In the genomic region with DNA sequence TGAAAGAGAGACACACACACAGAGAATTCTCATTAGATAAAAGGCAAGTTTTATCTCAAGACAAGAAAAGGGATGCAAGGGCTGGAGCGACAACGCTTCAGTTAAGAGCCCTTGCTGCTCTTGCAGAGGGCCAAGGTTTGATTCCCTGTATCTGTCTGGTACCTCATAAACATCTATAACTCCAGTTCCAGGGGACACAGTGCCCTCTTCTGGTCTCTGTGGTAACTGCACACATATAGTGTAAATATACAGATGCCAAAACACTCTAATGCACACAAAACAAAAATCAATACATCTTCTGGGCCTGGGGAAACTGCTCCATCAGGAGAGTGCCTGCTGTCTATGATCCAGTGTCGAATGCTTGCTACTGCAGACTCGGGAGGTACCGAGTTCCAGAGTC, we compare ENCODE assay signal across 13 mouse cellular contexts.
A peak's percentile ranks its signal among the peaks of the same experiment; 100 is the strongest.
DNase-seq lines count a peak whose midpoint lies in the region; TF ChIP-seq lines count a peak whose summit lies in the region.
"Had no signal": no experiment of that assay in that cellular context is flagged by ENCODE, and none has a peak within 500 bp of the region (broad histone marks: within the 10 kb centered on the region; RNA-seq: fewer than 3 reads in every experiment).

No protein-coding gene starts in this region.

- peak; percentile 64 for TF ChIP-seq CTCF in layer of hippocampus, adult 2 months (conservative IDR thresholded peaks at IDR 0.05)
- TF ChIP-seq CTCF in small intestine, adult 2 months (IDR thresholded peaks at IDR 0.05; ENCODE audit: extremely low read depth, insufficient read length, insufficient replicate concordance, low read depth, low read length), result 0 out of 2 replicates have a peak, but pooled peaks have one; percentile 5

- H3K27ac ChIP-seq in layer of hippocampus, adult 2 months, result no peak overlapping the region
- no peak overlapping the region for H3K27ac ChIP-seq in small intestine, adult 2 months (ENCODE audit: insufficient read depth, low read depth, low read length)
- H3K27ac ChIP-seq: forebrain, embryonic 15.5 days; heart, embryonic 15.5 days; lung, embryonic 15.5 days; neural tube, embryonic 12.5 days had no signal

- 89% methylated on average over 5 of the region's 5 CpGs for WGBS in small intestine, adult 2 months

- no peak for TF ChIP-seq POLR2A in small intestine, adult 2 months (IDR thresholded peaks at IDR 0.05; ENCODE audit: low read depth, low read length)

- H3K36me3 ChIP-seq in small intestine, adult 2 months (ENCODE audit: control insufficient read depth, insufficient read depth, low read length), result no peaks in the 10 kb centered on the region
- H3K36me3 ChIP-seq: forebrain, embryonic 15.5 days; heart, embryonic 15.5 days; lung, embryonic 15.5 days; neural tube, embryonic 12.5 days had no signal

- peak; percentile 30 for DNase-seq in embryo, embryonic 10 days (ENCODE audit: low spot score)
- no peak for DNase-seq in embryo, embryonic 9.5 days (ENCODE audit: extremely low spot score)
- DNase-seq in layer of hippocampus, adult 2 months (ENCODE audit: low spot score in 2 of 2), result no peak
- no peak for DNase-seq in layer of hippocampus, adult 8-10 months (ENCODE audit: low spot score in 2 of 2)
- peak; percentile 4 for DNase-seq in thymus, postnatal 0 days (ENCODE audit: low spot score)
- DNase-seq in thymus, adult 18-20 months, result no peak
- DNase-seq in layer of hippocampus, postnatal 36 days, result no peak
- DNase-seq: adrenal gland, adult 2 months had no signal

- H3K4me1 ChIP-seq in small intestine, adult 2 months (ENCODE audit: control insufficient read depth, insufficient read depth, insufficient read length, low read length), result no peaks in the 10 kb centered on the region
- H3K4me1 ChIP-seq: forebrain, embryonic 15.5 days; heart, embryonic 15.5 days; lung, embryonic 15.5 days; neural tube, embryonic 12.5 days had no signal

- no peak overlapping the region for H3K4me3 ChIP-seq in layer of hippocampus, adult 2 months
- no peak overlapping the region for H3K4me3 ChIP-seq in small intestine, adult 2 months (ENCODE audit: low read depth, low read length)
- H3K4me3 ChIP-seq: forebrain, embryonic 15.5 days; heart, embryonic 15.5 days; lung, embryonic 15.5 days; neural tube, embryonic 12.5 days had no signal

- no peaks in the 10 kb centered on the region for H3K27me3 ChIP-seq in small intestine, adult 2 months (ENCODE audit: control insufficient read depth, insufficient read depth, low read length)
- H3K27me3 ChIP-seq: forebrain, embryonic 15.5 days; heart, embryonic 15.5 days; lung, embryonic 15.5 days; neural tube, embryonic 12.5 days had no signal

Comparison
In these comparisons a context has a peak if more than half of its experiments do, and no peak if none do; other contexts are left out.
1. DNase-seq: peak in embryo, embryonic 10 days (single experiment) and thymus, postnatal 0 days (single experiment); none in embryo, embryonic 9.5 days (single experiment), layer of hippocampus, adult 2 months (0 of 2), layer of hippocampus, adult 8-10 months (0 of 2), thymus, adult 18-20 months (0 of 2) and layer of hippocampus, postnatal 36 days (0 of 2).